Mouse (Mus musculus): Measurements from ENCODE around the gene Cabp4. TPM values are rescaled to one million over a fixed set of nuclear protein-coding genes. Genes with fewer than 3 reads are reported as not detected.
"Not testable (repeated sequence)": the region's sequence is repeated elsewhere in the genome, so short reads cannot be mapped to it uniquely, and the experiment has no call there.

Gene Cabp4
- polyA plus RNA-seq, 1 experiment from 2014 or later = not detected

GRCm38 (mm10) chr19:4125741-4126696 is 17.8 kb downstream of the Cabp4 start, which contains the start of gene Aip:
Gene Aip (minus strand): TSS chr19:4125858.
- H3K27me3 ChIP-seq (replicated peaks; ENCODE audit: control insufficient read depth, insufficient read depth, low read length) = no peaks in the 10 kb centered on the region
- H3K27ac ChIP-seq (replicated peaks; ENCODE audit: low read depth, low read length) = peak within 1 kb of the TSS; percentile 76
- ATAC-seq (ENCODE audit: low read depth) (peak; percentile 96), DNase-seq (ENCODE audit: low spot score) (peak; percentile 99)
- H3K36me3 ChIP-seq (ENCODE audit: control insufficient read depth, insufficient read depth, low read length) = peaks cover 31% of the 10 kb centered on the region
- H3K4me1 ChIP-seq (ENCODE audit: control insufficient read depth, insufficient read depth, low read length) = peaks cover 8% of the 10 kb centered on the region; the same call in 1 of the 2 replicates
- no peaks in the 10 kb centered on the region for H3K9me3 ChIP-seq (ENCODE audit: control insufficient read depth, low read length)
- peak within 1 kb of the TSS; percentile 85 for H3K4me3 ChIP-seq (ENCODE audit: low read depth, low read length)
- peak within 1 kb of the TSS; percentile 79 for H3K4me2 ChIP-seq (ENCODE audit: low read depth, low read length)
- WGBS = 2% methylated on average over 30 of the region's 64 CpGs
- peak within 1 kb of the TSS; percentile 83 for H3K9ac ChIP-seq (ENCODE audit: low read depth, low read length)

GRCm38 (mm10) chr19:4125268-4125667 is 18.6 kb downstream of the Cabp4 start:
- H3K4me3 ChIP-seq (ENCODE audit: low read depth, low read length) = peak overlapping the region; percentile 85
- peak overlapping the region; percentile 79 for H3K4me2 ChIP-seq (ENCODE audit: low read depth, low read length)
- ATAC-seq (ENCODE audit: low read depth) = peak; percentile 10
- not testable (repeated sequence) for DNase-seq (ENCODE audit: low spot score); H3K9me3 ChIP-seq (ENCODE audit: control insufficient read depth, low read length); H3K27me3 ChIP-seq (replicated peaks; ENCODE audit: control insufficient read depth, insufficient read depth, low read length)
- peaks cover 15% of the 10 kb centered on the region for H3K4me1 ChIP-seq (ENCODE audit: control insufficient read depth, insufficient read depth, low read length)
- peak overlapping the region; percentile 83 for H3K9ac ChIP-seq (ENCODE audit: low read depth, low read length)
- peaks cover 27% of the 10 kb centered on the region for H3K36me3 ChIP-seq (ENCODE audit: control insufficient read depth, insufficient read depth, low read length)
- WGBS = 6% methylated on average over 4 of the region's 4 CpGs
- peak overlapping the region; percentile 76 for H3K27ac ChIP-seq (replicated peaks; ENCODE audit: low read depth, low read length)

DNA sequence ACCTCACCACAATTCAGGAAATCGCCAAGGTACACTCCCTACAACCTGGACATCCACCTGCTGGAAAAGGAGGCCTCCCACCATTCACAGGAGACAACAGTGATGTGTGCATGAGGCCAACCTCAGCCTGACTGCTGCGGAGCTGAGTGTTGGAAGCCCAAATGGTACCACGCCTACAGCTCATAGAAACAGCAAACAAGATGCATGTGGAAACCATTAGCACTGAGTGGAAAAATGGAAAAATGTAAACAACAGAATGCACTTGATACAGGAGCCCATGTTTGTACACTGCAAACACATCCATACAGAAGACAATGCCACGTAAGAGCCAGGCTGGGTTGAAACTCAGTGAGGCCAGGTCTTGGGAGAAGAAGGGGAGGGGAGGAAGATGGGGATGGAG is 19.4 kb downstream of the Cabp4 start:
- no peak overlapping the region for H3K4me3 ChIP-seq (ENCODE audit: low read depth, low read length)

DNA sequence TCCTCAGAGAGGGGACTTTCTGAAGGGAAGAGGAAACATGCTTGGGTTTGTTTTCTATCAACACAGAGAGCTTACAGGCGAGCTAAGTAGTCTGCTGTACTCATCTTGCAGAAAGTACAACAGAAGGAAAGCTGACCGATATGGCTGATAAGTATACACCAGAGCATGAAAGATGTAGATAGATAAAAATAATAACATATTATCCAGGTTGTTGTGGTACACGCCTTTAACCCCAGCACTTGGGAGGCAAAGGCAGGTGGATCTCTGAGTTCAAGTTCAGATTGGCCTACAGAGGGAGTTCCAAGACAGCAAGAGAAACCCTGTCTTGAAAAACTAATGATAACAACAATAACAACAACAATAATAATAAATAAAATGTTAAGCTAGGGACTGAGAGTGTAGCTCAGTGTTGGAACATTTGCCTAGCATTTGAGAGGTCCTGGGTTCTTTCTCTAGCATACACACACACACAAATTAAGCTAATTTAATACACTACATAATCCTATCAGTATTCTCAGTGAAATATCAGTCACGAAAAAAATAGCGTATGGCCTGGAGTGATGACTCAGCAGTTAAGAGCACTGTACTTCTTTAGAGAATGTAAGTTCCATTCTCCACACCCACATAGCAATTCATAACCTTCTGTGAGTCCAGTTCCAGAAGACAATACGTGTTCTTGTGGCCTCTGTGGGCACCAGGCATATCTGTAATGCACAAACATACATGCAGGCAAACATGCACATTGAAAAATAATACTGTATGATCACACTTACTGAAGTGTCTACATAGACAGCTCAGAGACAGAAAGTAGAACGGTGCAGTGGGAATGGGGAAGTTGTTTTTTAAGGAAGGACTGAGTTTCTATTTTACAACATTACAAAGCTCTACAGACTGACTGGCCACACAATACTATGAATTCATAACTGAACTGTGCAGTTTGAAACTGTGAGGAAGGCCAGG is 21.1 kb downstream of the Cabp4 start:
- ATAC-seq (ENCODE audit: low read depth) = no peak
- no peaks in the 10 kb centered on the region for H3K27me3 ChIP-seq (replicated peaks; ENCODE audit: control insufficient read depth, insufficient read depth, low read length)
- H3K4me2 ChIP-seq (ENCODE audit: low read depth, low read length) = no peak overlapping the region
- no peak overlapping the region for H3K27ac ChIP-seq (replicated peaks; ENCODE audit: low read depth, low read length)
- WGBS = 79% methylated on average over 7 of the region's 7 CpGs
- H3K4me3 ChIP-seq (ENCODE audit: low read depth, low read length) = no peak overlapping the region
- DNase-seq (ENCODE audit: low spot score) = no peak
- peaks cover 17% of the 10 kb centered on the region for H3K4me1 ChIP-seq (ENCODE audit: control insufficient read depth, insufficient read depth, low read length)
- H3K9ac ChIP-seq (ENCODE audit: low read depth, low read length) = no peak overlapping the region
- H3K36me3 ChIP-seq (ENCODE audit: control insufficient read depth, insufficient read depth, low read length) = peaks cover 18% of the 10 kb centered on the region
- H3K9me3 ChIP-seq (ENCODE audit: control insufficient read depth, low read length) = no peaks in the 10 kb centered on the region

More for the DNA sequence above, 19.4 kb downstream of the Cabp4 start:
- DNase-seq (ENCODE audit: low spot score) (peak; percentile 71), ATAC-seq (ENCODE audit: low read depth) (no peak)
- Histone ChIP-seq H3K4me1 (ENCODE audit: control insufficient read depth, insufficient read depth, low read length) (peaks cover 17% of the 10 kb centered on the region), H3K4me2 (ENCODE audit: low read depth, low read length) (no peak overlapping the region; the same call in 1 of the 2 replicates), H3K36me3 (ENCODE audit: control insufficient read depth, insufficient read depth, low read length) (peaks cover 21% of the 10 kb centered on the region), H3K27me3 (replicated peaks; ENCODE audit: control insufficient read depth, insufficient read depth, low read length) (no peaks in the 10 kb centered on the region), H3K9me3 (ENCODE audit: control insufficient read depth, low read length) (no peaks in the 10 kb centered on the region), H3K27ac (replicated peaks; ENCODE audit: low read depth, low read length) (peak overlapping the region; percentile 76), H3K9ac (ENCODE audit: low read depth, low read length) (no peak overlapping the region; the same call in 1 of the 2 replicates)
- 64% methylated on average over 4 of the region's 4 CpGs for WGBS

DNA sequence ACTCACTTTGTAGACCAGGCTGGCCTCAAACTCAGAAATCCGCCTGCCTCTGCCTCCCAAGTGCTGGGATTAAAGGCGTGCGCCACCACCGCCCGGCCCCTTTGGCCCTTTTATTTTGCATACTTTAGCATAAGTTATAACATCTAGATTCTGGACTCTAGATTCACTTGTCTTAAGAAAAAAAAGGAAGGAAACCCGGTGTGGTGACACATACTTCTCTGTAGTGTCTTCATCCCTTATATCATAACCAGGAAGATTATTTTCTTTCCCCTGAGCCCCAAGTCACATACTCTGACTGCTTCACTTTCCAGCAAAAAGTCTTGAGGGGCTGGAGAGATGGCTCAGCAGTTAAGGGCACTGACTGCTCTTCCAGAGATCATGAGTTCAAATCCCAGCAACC is 21.9 kb downstream of the Cabp4 start:
- not testable (repeated sequence) for H3K27ac ChIP-seq (replicated peaks; ENCODE audit: low read depth, low read length); H3K27me3 ChIP-seq (replicated peaks; ENCODE audit: control insufficient read depth, insufficient read depth, low read length); DNase-seq (ENCODE audit: low spot score); H3K9me3 ChIP-seq (ENCODE audit: control insufficient read depth, low read length); ATAC-seq (ENCODE audit: low read depth); H3K9ac ChIP-seq (ENCODE audit: low read depth, low read length)
- Histone ChIP-seq H3K4me1 (ENCODE audit: control insufficient read depth, insufficient read depth, low read length) (peaks cover 16% of the 10 kb centered on the region), H3K36me3 (ENCODE audit: control insufficient read depth, insufficient read depth, low read length) (peaks cover 22% of the 10 kb centered on the region), H3K4me2 (ENCODE audit: low read depth, low read length) (0 out of 2 replicates have a peak overlapping the region, but pooled peaks have one; percentile 56), H3K4me3 (ENCODE audit: low read depth, low read length) (peak overlapping the region; percentile 46; the same call in 1 of the 2 replicates)
- WGBS = 61% methylated on average over 6 of the region's 6 CpGs

DNA sequence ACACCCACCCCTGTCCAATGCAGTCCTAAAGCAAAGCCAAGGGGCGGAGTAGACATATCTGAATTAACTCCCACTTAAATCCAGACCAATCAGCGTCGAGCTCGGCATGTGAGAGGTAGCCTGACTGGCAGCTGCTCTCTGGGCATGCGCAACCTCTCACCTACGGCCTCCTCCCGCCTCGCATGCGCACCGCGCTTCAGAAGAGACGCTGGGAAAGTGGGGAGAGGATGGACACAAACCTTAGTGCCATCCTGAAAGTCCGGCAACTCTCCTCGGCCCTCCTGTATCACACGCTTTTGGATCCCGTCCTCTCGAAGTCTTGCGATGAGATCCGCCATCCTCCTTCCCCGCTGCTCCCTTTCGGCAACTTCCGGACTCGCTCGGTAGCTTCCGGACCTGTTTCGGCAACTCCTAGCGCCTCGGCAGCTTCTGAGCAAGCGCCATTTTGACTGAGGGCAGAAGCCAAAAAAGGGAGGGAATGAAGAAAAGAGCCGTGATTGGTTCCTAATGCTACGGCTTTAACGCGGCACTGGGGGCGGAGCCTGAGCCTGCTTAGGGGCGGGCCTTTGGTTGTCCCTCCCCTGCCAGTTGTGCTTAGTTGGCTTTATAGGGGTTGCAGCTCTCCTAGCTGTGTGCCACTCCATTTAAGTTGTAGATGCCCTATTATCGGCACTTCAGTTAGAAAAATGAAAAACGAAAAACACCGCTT is 22.6 kb downstream of the Cabp4 start:
- ATAC-seq (ENCODE audit: low read depth) = peak; percentile 74
- Histone ChIP-seq H3K4me2 (ENCODE audit: low read depth, low read length) (peak overlapping the region; percentile 56), H3K27me3 (replicated peaks; ENCODE audit: control insufficient read depth, insufficient read depth, low read length) (no peaks in the 10 kb centered on the region), H3K4me3 (ENCODE audit: low read depth, low read length) (peak overlapping the region; percentile 46), H3K9me3 (ENCODE audit: control insufficient read depth, low read length) (no peaks in the 10 kb centered on the region), H3K9ac (ENCODE audit: low read depth, low read length) (peak overlapping the region; percentile 69), H3K27ac (replicated peaks; ENCODE audit: low read depth, low read length) (peak overlapping the region; percentile 74), H3K36me3 (ENCODE audit: control insufficient read depth, insufficient read depth, low read length) (peaks cover 26% of the 10 kb centered on the region), H3K4me1 (ENCODE audit: control insufficient read depth, insufficient read depth, low read length) (peaks cover 11% of the 10 kb centered on the region)
- 3% methylated on average over 37 of the region's 38 CpGs for whole genome bisulfite sequencing
- DNase-seq (ENCODE audit: low spot score) = peak; percentile 99

DNA sequence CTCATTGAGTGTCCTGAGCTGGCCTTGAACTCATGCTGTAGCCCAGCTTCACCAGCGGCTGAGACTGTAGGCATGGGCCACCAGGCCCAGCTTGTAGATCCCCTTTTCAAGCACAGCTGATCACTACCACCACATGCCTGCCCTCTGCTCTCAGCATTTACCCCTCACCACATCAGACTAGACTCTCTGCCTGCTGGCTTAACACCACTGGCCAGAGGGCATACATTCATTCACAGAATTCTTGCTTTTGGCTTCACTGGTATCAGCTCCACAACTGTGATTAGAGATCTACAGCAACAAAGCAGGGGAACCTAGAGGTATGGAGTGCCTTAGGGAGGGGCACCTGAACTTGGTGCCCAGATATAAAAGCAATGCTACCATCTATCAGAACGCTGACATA is 23.3 kb downstream of the Cabp4 start:
- peak overlapping the region; percentile 46 for H3K4me3 ChIP-seq (ENCODE audit: low read depth, low read length)
- DNase-seq (ENCODE audit: low spot score) (no peak), ATAC-seq (ENCODE audit: low read depth) (no peak)
- H3K36me3 ChIP-seq (ENCODE audit: control insufficient read depth, insufficient read depth, low read length) = peaks cover 33% of the 10 kb centered on the region
- H3K27me3 ChIP-seq (replicated peaks; ENCODE audit: control insufficient read depth, insufficient read depth, low read length) = no peaks in the 10 kb centered on the region
- H3K27ac ChIP-seq (replicated peaks; ENCODE audit: low read depth, low read length) = no peak overlapping the region
- no peaks in the 10 kb centered on the region for H3K9me3 ChIP-seq (ENCODE audit: control insufficient read depth, low read length)
- peaks cover 11% of the 10 kb centered on the region for H3K4me1 ChIP-seq (ENCODE audit: control insufficient read depth, insufficient read depth, low read length)
- 93% methylated on average over 2 of the region's 2 CpGs for WGBS
- H3K9ac ChIP-seq (ENCODE audit: low read depth, low read length) = no peak overlapping the region; the same call in 1 of the 2 replicates
- H3K4me2 ChIP-seq (ENCODE audit: low read depth, low read length) = peak overlapping the region; percentile 56
